Mouse (Mus musculus) forebrain, embryonic 14.5 days (tissue): ENCODE data around the gene Galk2. TPM values are rescaled to one million over a fixed set of nuclear protein-coding genes. Genes with fewer than 3 reads are reported as not detected.

Source experiments
- ATAC-seq: fragments of 200-750 bp; cut with Nextera tagmentation; 2 replicates; pipeline ENCODE4 v1.8.0; 2017; ENCODE audit warnings: mild to moderate bottlenecking, moderate library complexity
- DNase-seq: peaks from one replicate; pipeline ENCODE4 v3.0.0-alpha.2; 2015; ENCODE audit warnings: low spot score
- H3K27ac ChIP-seq: fragments of 300-500 bp; sonication (generic); 2 replicates; pipeline ENCODE4 v1.5.1; 2014; ENCODE audit warnings: low read depth, mild to moderate bottlenecking, control low read depth, low read length, moderate library complexity
- H3K27me3 ChIP-seq: fragments of 300-500 bp; sonication (generic); replicated peaks from 2 replicates; pipeline ENCODE4 v1.6.1; 2014; ENCODE audit warnings: low read length, control low read depth, mixed read lengths; ENCODE audit not compliant: control insufficient read depth, insufficient read depth
- H3K36me3 ChIP-seq: fragments of 300-500 bp; sonication (generic); 2 replicates; pipeline ENCODE4 v1.6.1; 2014; ENCODE audit warnings: low read length, control low read depth; ENCODE audit not compliant: control insufficient read depth, insufficient read depth
- H3K4me1 ChIP-seq: fragments of 300-500 bp; sonication (generic); 2 replicates; pipeline ENCODE4 v1.6.1; 2014; ENCODE audit warnings: antibody characterized with exemption, low read length, control low read depth; ENCODE audit not compliant: control insufficient read depth, insufficient read depth
- H3K4me2 ChIP-seq: fragments of 300-500 bp; sonication (generic); 2 replicates; pipeline ENCODE4 v1.6.1; 2014; ENCODE audit warnings: mild to moderate bottlenecking, control low read depth, low read length
- H3K4me3 ChIP-seq: fragments of 300-500 bp; sonication (generic); 2 replicates; pipeline ENCODE4 v1.5.1; 2014; ENCODE audit warnings: low read depth, low read length, control low read depth
- H3K9ac ChIP-seq: fragments of 300-500 bp; sonication (generic); 2 replicates; pipeline ENCODE4 v1.6.1; 2014; ENCODE audit warnings: mild to moderate bottlenecking, low read length, control low read depth, moderate library complexity
- H3K9me3 ChIP-seq: fragments of 300-500 bp; sonication (generic); replicated peaks from 2 replicates; pipeline ENCODE4 v1.6.1; 2016; ENCODE audit warnings: low read length, control low read depth, mixed read lengths; ENCODE audit not compliant: control insufficient read depth
- WGBS: fragments of 180-500 bp; shearing (Covaris S2); extraction: QIAGEN DNeasy Blood & Tissue Kit; methylation state at CpG from one replicate; pipeline ENCODE4 v1.1.7; 2014; 5-methylcytosine and 5-hydroxymethylcytosine counted together
- polyA plus RNA-seq: library from polyadenylated mRNA; unstranded; fragments of >200 nt; fragmentation: Nextera tagmentation; extraction: Ambion mirVana; gene quantifications from 2 replicates; pipeline ENCODE4 v1.2.1, GENCODE M21; 2014

Galk2 gene
- polyA plus RNA-seq, 1 experiment from 2014 or later = 32.8 TPM

DNA sequence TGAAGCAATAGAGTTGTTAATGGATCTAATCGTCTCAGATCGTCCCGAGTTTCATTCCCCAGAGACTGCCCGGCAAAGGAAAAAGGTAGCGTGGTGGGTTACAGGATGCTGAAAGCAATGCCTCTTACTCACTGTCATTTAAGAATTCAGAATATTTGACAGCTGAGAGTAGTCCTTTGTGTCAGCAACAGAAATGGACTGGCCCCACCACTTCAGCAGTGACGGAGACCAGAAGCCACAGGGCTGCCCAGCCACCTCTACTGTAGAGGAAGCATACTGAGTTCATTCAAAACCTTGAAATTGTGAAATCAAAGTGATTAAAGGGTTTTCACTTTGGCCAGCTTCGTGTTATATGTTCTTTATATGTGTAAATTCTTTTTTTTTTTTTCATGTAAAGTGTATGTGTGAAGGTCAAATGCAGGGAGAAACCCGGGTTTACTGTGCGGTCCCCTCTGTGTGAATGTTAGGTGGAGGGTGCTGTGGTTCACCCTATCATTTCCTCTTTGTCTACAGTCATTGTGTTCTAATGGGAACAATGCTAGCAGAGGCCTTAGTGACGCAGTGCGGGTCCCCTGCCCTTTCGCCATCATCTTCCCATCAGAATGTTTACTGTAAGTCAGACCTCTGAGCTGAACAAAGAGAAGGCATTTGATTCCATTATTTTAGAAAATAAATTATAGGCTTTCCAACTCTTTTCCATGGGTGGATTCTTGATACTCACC, 156.2 kb downstream of the Galk2 start:
- Histone ChIP-seq H3K27ac (peak overlapping the region; percentile 54; the same call in 1 of the 2 replicates), H3K4me2 (no peak overlapping the region), H3K4me1 (peaks cover 12% of the 10 kb centered on the region; the same call in 1 of the 2 replicates), H3K9me3 (no peaks in the 10 kb centered on the region), H3K9ac (no peak overlapping the region), H3K36me3 (no peaks in the 10 kb centered on the region), H3K27me3 (no peaks in the 10 kb centered on the region), H3K4me3 (no peak overlapping the region)
- peak; percentile 73 for ATAC-seq
- DNase-seq = peak; percentile 32
- WGBS = 16% methylated on average over 12 of the region's 12 CpGs

DNA sequence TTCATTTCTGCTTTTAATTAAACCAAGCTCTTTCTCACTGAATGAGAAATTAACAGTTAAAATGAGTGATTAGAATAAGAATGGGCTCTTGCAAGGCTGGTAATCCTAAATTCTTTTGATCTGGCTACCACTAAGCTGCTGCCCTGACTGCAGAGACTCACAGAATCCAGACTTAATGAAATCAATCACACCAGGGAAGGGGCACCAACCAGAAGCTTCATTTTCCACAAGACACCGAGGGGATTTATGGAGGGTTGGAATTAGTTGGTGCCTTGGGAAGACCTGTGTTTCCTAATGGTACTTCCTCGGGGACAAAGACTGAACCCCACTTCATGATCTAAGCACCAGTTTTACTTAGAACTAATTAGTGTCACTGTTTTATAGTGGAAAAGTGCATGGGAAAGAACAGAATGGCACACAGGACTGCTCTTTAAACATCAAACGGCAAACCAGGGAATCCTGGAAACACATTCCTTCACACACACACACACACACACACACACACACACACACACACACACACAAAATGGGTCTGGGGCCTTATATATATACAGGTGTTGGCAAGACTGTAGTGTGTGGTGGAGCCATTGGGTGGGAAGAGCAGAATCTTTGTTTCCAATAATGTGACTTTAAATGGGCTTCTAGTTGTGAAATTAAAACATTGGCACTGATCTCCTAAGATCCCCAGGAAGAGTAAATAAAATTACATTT, 157.0 kb downstream of the Galk2 start:
- 2% methylated on average over 3 of the region's 3 CpGs for WGBS
- ATAC-seq = peak; percentile 87
- Histone ChIP-seq H3K9ac (no peak overlapping the region), H3K36me3 (no peaks in the 10 kb centered on the region), H3K9me3 (no peaks in the 10 kb centered on the region), H3K27ac (no peak overlapping the region), H3K4me3 (no peak overlapping the region), H3K27me3 (no peaks in the 10 kb centered on the region), H3K4me1 (peaks cover 12% of the 10 kb centered on the region; the same call in 1 of the 2 replicates), H3K4me2 (no peak overlapping the region)
- peak; percentile 71 for DNase-seq

GRCm38 (mm10) chr2:126031186-126031900, 172.4 kb downstream of the Galk2 start:
- H3K27ac ChIP-seq = no peak overlapping the region
- H3K27me3 ChIP-seq = no peaks in the 10 kb centered on the region
- ATAC-seq (no peak), DNase-seq (no peak)
- H3K36me3 ChIP-seq = no peaks in the 10 kb centered on the region
- no peak overlapping the region for H3K4me2 ChIP-seq
- no peak overlapping the region for H3K4me3 ChIP-seq
- no peaks in the 10 kb centered on the region for H3K4me1 ChIP-seq
- no peak overlapping the region for H3K9ac ChIP-seq
- H3K9me3 ChIP-seq = no peaks in the 10 kb centered on the region
- 53% methylated on average over 8 of the region's 8 CpGs for WGBS

- ATAC-seq = peak; percentile 50
Observed at GRCm38 (mm10) chr2:126033114-126033972, 174.4 kb downstream of the Galk2 start.

More at GRCm38 (mm10) chr2:126033114-126033972, 174.4 kb downstream of the Galk2 start:
- no peak overlapping the region for H3K9ac ChIP-seq
- H3K4me1 ChIP-seq = no peaks in the 10 kb centered on the region
- no peak overlapping the region for H3K27ac ChIP-seq
- H3K36me3 ChIP-seq = no peaks in the 10 kb centered on the region
- no peaks in the 10 kb centered on the region for H3K27me3 ChIP-seq
- WGBS = 78% methylated on average over 8 of the region's 8 CpGs
- no peaks in the 10 kb centered on the region for H3K9me3 ChIP-seq
- no peak overlapping the region for H3K4me3 ChIP-seq
- DNase-seq = peak; percentile 45
- H3K4me2 ChIP-seq = no peak overlapping the region

Other genes with a start within 250 kb of the Galk2 start
- 3.2 TPM in 2 replicates for gene Cep152, start 234.0 kb upstream of the Galk2 start, polyA plus RNA-seq
- 405 and 426 TPM in 2 replicates for gene Eid1, start 186.0 kb upstream of the Galk2 start, polyA plus RNA-seq
- 0.66 and 0.85 TPM in 2 replicates for gene Shc4, start 135.0 kb upstream of the Galk2 start, polyA plus RNA-seq
- gene Secisbp2l, start 76.2 kb upstream of the Galk2 start, polyA plus RNA-seq = 25.1 and 32.0 TPM in 2 replicates
- gene Cops2, start within 50 bp of the Galk2 start, polyA plus RNA-seq = 77.2 and 81.0 TPM in 2 replicates
- gene Fgf7, start 175.5 kb downstream of the Galk2 start, polyA plus RNA-seq = 0.53 and 0.62 TPM in 2 replicates